Mouse (Mus musculus) c-Kit-positive CD71-positive TER-119-positive erythroid progenitor cells, embryonic 14.5 days (primary cell): Measurements from ENCODE around the gene Hist1h3d.
"Not testable (repeated sequence)": the region's sequence is repeated elsewhere in the genome, so short reads cannot be mapped to it uniquely, and the experiment has no call there.

Experiments
- DNase-seq: peaks from one replicate; pipeline ENCODE4 v3.0.0-alpha.2; 2013; ENCODE audit warnings: low spot score

The Hist1h3d gene

DNA sequence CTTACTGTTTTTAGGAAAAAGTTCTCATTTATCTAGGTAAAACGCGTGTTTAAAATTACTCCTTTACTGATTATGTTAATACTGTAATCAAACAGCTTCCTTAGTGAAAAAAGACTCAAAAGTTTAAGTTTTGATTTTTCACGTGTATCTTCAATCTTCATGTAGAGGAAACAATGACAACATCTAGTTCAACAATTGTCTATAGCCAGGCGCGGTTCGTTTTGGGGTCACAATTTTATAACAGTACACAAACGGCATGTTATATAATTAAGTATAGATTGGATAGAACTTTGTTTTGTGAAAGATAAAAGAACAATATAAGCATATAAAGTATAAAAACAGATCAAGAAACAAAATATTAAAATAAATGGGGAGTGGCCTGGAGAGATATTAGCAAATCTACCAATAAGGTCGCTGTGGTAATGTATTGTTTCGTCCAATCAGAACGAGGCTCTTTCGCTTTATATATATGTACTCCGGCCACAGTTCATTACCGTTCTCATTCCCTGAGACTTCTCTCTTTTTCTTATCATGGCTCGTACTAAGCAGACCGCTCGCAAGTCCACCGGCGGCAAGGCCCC lies at the start of gene Hist1h3d:
Gene Hist1h3d, plus strand, starts transcription at position 493 of the 581 bp plus-strand sequence.
- DNase-seq, result peak; percentile 96

DNA sequence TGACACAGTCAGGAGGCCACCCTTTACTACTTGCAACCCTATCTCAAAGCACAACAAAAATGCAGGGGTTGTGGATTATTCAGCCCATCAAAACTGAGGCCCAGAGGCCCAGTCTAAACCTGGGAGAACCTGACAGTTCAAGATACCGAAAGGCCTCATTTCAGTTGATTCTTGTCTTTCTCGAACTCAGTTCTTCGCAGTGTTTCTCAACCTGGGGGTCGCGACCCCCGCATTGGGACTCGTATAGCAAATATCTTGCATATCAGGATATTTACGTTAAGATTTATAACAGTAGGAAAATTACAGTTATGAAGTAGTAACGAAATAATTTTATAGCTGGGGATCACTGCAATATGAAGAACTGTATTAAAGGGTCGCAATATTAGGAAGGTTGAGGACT lies 49.7 kb upstream of the Hist1h3d start:
- DNase-seq, result no peak

DNA sequence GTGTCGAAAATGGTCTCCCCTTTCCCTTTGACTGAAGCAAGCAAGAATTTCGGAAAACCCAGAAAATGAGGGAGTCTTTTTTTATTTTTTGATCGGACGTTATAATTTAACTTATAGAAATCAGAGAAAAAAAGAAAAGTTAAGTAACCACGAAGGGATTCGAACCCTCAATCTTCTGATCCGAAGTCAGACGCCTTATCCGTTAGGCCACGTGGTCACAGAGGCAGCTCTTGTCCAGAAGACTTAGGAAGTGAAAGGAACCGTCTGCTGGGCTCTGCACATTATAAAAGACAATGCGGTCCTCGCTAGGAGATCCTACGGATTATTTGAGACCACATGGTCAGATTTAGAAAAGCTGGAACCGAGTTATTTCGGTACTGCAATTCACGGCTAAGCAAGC lies 49.3 kb upstream of the Hist1h3d start:
- peak; percentile 92 for DNase-seq

GRCm38 (mm10) chr13:23529005-23529404 lies 46.6 kb upstream of the Hist1h3d start:
- no peak for DNase-seq

GRCm38 (mm10) chr13:23529480-23530165 lies 45.9 kb upstream of the Hist1h3d start:
- no peak for DNase-seq

- DNase-seq, result peak; percentile 77
Observed at GRCm38 (mm10) chr13:23530181-23530900, 45.2 kb upstream of the Hist1h3d start.

- peak; percentile 98 for DNase-seq
Observed at GRCm38 (mm10) chr13:23530901-23531875, 44.4 kb upstream of the Hist1h3d start, which contains the start of gene Hist1h4h. Gene Hist1h4h, plus strand, starts transcription at chr13:23531050.

GRCm38 (mm10) chr13:23532262-23533075 lies 43.1 kb upstream of the Hist1h3d start:
- DNase-seq, result no peak

GRCm38 (mm10) chr13:23533560-23534367 lies 41.8 kb upstream of the Hist1h3d start, which contains the start of gene Hist1h2af:
Gene Hist1h2af, plus strand, starts transcription at chr13:23533906.
- DNase-seq, result peak; percentile 94

DNA sequence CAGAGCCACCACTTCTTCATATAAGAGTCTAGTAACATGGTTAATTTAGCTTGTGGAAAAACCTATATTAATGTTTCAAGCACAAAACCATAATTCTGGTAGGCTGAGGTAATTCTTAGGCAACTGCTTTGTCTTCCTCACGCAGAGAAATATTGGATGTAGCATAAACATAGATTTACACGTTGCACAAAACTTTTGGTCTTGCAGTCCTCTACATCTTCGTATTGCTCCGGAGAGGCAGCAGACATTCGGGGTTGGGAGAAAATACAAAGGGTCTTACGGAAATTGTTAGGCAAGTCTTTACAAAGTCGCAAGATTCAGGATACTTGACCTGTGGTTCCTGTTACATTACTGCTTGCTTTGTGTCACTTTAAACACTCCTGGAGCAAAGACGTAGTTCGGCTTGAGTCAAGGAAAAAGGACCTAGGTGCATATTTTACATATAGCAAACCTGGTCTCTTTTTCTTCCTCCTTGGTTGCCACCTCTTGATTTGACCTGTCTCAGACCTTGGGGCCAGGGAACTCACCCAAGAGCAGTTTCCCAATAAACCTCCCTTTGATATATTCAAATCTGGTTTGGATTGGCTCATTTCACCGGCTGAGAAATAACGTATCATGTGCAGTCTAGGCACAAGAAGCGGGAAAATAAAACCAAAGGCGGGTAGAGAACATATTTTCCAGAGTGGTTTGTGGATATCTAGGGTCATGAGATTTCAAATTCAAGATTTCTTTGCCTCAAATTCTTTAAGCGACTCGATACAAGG lies 41.0 kb upstream of the Hist1h3d start:
- no peak for DNase-seq

DNA sequence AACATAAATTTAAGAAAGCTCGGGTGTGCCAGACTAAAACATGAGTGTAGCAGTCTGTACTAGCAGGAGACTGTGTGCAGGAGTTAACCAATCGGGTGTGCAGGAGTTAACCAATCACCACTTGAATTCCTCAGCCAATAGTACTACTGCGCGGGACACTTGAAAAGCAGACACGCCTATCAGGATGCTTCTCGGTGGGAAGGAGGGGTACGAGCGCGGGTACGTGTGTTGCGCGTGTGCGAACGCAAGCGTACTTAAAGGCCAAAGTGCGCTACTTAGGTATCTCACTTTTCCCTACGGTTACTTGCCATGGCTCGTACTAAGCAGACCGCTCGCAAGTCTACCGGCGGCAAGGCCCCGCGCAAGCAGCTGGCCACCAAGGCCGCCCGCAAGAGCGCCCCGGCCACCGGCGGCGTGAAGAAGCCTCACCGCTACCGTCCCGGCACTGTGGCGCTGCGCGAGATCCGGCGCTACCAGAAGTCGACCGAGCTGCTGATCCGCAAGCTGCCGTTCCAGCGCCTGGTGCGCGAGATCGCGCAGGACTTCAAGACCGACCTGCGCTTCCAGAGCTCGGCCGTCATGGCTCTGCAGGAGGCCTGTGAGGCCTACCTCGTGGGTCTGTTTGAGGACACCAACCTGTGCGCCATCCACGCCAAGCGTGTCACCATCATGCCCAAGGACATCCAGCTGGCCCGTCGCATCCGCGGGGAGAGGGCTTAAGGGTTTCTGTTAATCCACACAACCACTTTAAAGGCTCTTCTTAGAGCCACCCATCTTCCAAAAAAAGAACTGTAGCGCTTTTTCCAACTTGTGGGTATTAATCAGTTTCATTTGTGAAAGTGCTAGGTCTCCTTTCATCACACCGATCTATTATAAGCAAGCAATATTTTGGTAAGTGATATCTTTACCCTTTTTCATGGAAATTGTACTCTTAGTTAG lies 40.2 kb upstream of the Hist1h3d start, which contains the start of gene Hist1h3g:
Gene Hist1h3g, plus strand, starts transcription at position 286 of the 939 bp plus-strand sequence.
- peak; percentile 96 for DNase-seq

DNA sequence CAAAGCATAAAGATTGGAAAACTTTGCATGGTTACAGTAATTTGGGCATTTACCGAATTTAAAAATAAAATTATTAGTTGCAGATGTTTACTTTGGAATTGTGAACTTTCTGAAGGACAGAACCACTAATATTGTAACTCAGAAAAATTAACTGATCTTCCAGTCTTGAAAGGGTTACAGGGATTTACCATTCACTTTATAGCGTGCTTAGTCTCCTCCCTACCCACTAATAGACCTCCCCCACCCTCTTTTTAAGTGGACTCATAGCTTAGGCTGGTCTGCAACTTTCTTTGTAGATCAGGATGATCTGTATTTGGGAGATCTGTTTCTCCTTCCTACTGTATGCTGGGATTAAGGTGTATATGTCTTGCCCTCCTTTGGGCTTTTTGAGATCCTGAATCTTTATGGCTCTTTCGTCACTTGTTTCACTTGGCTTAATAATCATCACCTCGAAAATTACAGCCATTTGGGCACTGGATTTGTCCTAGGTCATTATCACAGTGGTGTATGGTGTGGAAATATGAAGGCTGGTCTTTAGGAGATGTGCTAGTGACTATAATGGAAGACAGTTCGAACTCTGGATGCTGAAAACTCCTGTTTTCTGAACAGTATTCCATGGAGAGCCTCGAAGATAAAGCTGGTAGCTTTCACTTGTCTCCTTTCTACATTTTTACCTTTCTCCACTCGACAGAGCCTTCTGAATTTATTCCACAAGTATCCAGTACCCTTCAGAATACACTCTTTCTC lies 39.3 kb upstream of the Hist1h3d start:
- DNase-seq, result peak; percentile 63

DNA sequence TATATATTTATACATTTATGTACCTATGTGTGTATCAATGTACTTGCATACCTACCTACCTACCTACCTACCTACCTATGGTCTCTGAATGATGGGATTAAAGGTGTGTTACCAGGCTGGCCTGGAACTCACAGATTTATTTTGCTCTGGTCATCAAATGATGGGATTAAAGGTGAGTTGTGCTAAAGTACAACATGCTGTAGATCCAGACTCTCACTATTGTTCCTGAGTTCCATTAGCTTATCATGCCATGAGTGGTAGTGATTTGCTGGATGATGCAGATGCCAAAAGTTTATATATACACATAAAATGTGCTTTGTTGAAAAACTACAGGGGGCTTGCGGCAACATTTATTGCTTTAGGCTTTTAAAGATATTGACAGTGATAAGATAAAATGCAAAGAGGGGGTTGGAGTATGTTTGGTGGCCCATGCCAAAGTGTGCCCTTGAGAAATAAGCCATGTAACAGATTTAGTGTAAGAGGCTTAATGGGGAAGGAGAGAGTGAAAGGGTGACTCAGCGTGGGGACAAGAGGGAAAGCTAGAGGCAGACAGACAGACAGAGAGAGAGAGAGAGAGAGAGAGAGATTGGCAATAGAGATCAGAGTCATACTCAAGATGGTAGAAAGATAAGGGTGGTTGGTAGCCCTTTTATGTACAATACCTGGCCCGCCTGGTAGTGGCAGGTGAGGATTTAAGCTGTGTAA lies 38.4 kb upstream of the Hist1h3d start:
- DNase-seq, result no peak

DNA sequence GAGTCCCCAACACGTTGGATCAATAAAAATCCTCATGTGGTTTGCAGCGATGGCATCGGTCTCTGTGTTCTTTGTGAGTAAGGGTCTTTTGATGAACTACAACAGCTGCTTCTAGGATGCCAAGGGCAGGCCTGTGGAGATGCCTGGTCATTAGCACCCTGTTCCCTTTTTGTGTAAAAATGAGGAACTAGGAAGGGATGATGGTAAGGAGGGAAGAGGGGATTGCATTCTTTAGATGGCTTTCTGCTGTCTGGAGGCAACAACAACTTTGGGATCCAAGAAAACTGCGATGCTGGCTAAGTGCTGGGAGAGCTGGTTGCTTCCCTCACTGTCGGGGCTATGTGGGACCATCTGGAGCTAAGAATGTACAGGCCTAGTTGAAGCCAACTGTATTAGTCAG lies 37.3 kb upstream of the Hist1h3d start:
- no peak for DNase-seq

- not testable (repeated sequence) for DNase-seq
Observed at GRCm38 (mm10) chr13:23539821-23540220, 35.7 kb upstream of the Hist1h3d start.

GRCm38 (mm10) chr13:23541497-23541896 lies 34.1 kb upstream of the Hist1h3d start:
- DNase-seq, result no peak
